Mouse (Mus musculus): Measurements from ENCODE around the gene Abcf2. TPM values are rescaled to one million over a fixed set of nuclear protein-coding genes. Genes with fewer than 3 reads are reported as not detected.
A peak's percentile ranks its signal among the peaks of the same experiment; 100 is the strongest.

The Abcf2 gene
- polyA plus RNA-seq, 1 experiment = 194 TPM

GRCm38 (mm10) chr5:24535731-24536130 is 41.5 kb downstream of the Abcf2 start:
- Histone ChIP-seq H3K4me1 (ENCODE audit: control insufficient read depth, insufficient read depth, low read length) (peaks cover 2% of the 10 kb centered on the region; the same call in 1 of the 2 replicates), H3K27me3 (ENCODE audit: control insufficient read depth, insufficient read depth, low read length) (no peaks in the 10 kb centered on the region), H3K36me3 (ENCODE audit: control insufficient read depth, insufficient read depth, low read length) (no peaks in the 10 kb centered on the region), H3K27ac (ENCODE audit: control insufficient read depth, insufficient read depth, low read depth, low read length) (no peak overlapping the region), H3K4me3 (ENCODE audit: control insufficient read depth, low read depth, low read length) (no peak overlapping the region)
- TF ChIP-seq POLR2A (IDR thresholded peaks at IDR 0.05; ENCODE audit: control insufficient read depth, low read depth, low read length) (no peak), CTCF (IDR thresholded peaks at IDR 0.05; ENCODE audit: control insufficient read depth, insufficient read depth, insufficient replicate concordance, low read depth, low read length) (no peak)

- no peak for TF ChIP-seq CTCF (IDR thresholded peaks at IDR 0.05; ENCODE audit: control insufficient read depth, insufficient read depth, insufficient replicate concordance, low read depth, low read length)
- no peak for TF ChIP-seq POLR2A (IDR thresholded peaks at IDR 0.05; ENCODE audit: control insufficient read depth, low read depth, low read length)
- no peaks in the 10 kb centered on the region for H3K36me3 ChIP-seq (ENCODE audit: control insufficient read depth, insufficient read depth, low read length)
- no peaks in the 10 kb centered on the region for H3K27me3 ChIP-seq (ENCODE audit: control insufficient read depth, insufficient read depth, low read length)
Observed at GRCm38 (mm10) chr5:24534292-24534691, 43.0 kb downstream of the Abcf2 start.

GRCm38 (mm10) chr5:24533391-24533790 is 43.9 kb downstream of the Abcf2 start:
- Histone ChIP-seq H3K4me3 (ENCODE audit: control insufficient read depth, low read depth, low read length) (no peak overlapping the region), H3K27ac (ENCODE audit: control insufficient read depth, insufficient read depth, low read depth, low read length) (no peak overlapping the region), H3K36me3 (ENCODE audit: control insufficient read depth, insufficient read depth, low read length) (no peaks in the 10 kb centered on the region), H3K4me1 (ENCODE audit: control insufficient read depth, insufficient read depth, low read length) (peaks cover 4% of the 10 kb centered on the region), H3K27me3 (ENCODE audit: control insufficient read depth, insufficient read depth, low read length) (no peaks in the 10 kb centered on the region)
- no peak for TF ChIP-seq POLR2A (IDR thresholded peaks at IDR 0.05; ENCODE audit: control insufficient read depth, low read depth, low read length)
- no peak for TF ChIP-seq CTCF (IDR thresholded peaks at IDR 0.05; ENCODE audit: control insufficient read depth, insufficient read depth, insufficient replicate concordance, low read depth, low read length)

More at GRCm38 (mm10) chr5:24534292-24534691, 43.0 kb downstream of the Abcf2 start:
- Histone ChIP-seq H3K4me3 (ENCODE audit: control insufficient read depth, low read depth, low read length) (no peak overlapping the region), H3K4me1 (ENCODE audit: control insufficient read depth, insufficient read depth, low read length) (peaks cover 4% of the 10 kb centered on the region), H3K27ac (ENCODE audit: control insufficient read depth, insufficient read depth, low read depth, low read length) (no peak overlapping the region)

GRCm38 (mm10) chr5:24530042-24530689 is 47.1 kb downstream of the Abcf2 start:
- peak; percentile 100 for TF ChIP-seq CTCF (IDR thresholded peaks at IDR 0.05; ENCODE audit: control insufficient read depth, insufficient read depth, insufficient replicate concordance, low read depth, low read length)
- no peak for TF ChIP-seq POLR2A (IDR thresholded peaks at IDR 0.05; ENCODE audit: control insufficient read depth, low read depth, low read length)
- peaks cover 4% of the 10 kb centered on the region for H3K27me3 ChIP-seq (ENCODE audit: control insufficient read depth, insufficient read depth, low read length)
- no peaks in the 10 kb centered on the region for H3K36me3 ChIP-seq (ENCODE audit: control insufficient read depth, insufficient read depth, low read length)
- H3K4me1 ChIP-seq (ENCODE audit: control insufficient read depth, insufficient read depth, low read length) = peaks cover 16% of the 10 kb centered on the region
- H3K27ac ChIP-seq (ENCODE audit: control insufficient read depth, insufficient read depth, low read depth, low read length) = no peak overlapping the region
- peak overlapping the region; percentile 1; the same call in 1 of the 2 replicates for H3K4me3 ChIP-seq (ENCODE audit: control insufficient read depth, low read depth, low read length)

GRCm38 (mm10) chr5:24527780-24528179 is 49.5 kb downstream of the Abcf2 start:
- H3K4me1 ChIP-seq (ENCODE audit: control insufficient read depth, insufficient read depth, low read length) = peaks cover 16% of the 10 kb centered on the region
- peaks cover 4% of the 10 kb centered on the region for H3K27me3 ChIP-seq (ENCODE audit: control insufficient read depth, insufficient read depth, low read length)
- no peak overlapping the region for H3K4me3 ChIP-seq (ENCODE audit: control insufficient read depth, low read depth, low read length)
- no peaks in the 10 kb centered on the region for H3K36me3 ChIP-seq (ENCODE audit: control insufficient read depth, insufficient read depth, low read length)
- no peak overlapping the region for H3K27ac ChIP-seq (ENCODE audit: control insufficient read depth, insufficient read depth, low read depth, low read length)
- TF ChIP-seq POLR2A (IDR thresholded peaks at IDR 0.05; ENCODE audit: control insufficient read depth, low read depth, low read length) (no peak), CTCF (IDR thresholded peaks at IDR 0.05; ENCODE audit: control insufficient read depth, insufficient read depth, insufficient replicate concordance, low read depth, low read length) (no peak)

GRCm38 (mm10) chr5:24526889-24527230 is 50.4 kb downstream of the Abcf2 start, which contains the start of gene Gbx1:
Gene Gbx1 (minus strand): TSS chr5:24527202.
- Histone ChIP-seq H3K27ac (ENCODE audit: control insufficient read depth, insufficient read depth, low read depth, low read length) (no peak within 1 kb of the TSS), H3K27me3 (ENCODE audit: control insufficient read depth, insufficient read depth, low read length) (peaks cover 4% of the 10 kb centered on the region), H3K36me3 (ENCODE audit: control insufficient read depth, insufficient read depth, low read length) (no peaks in the 10 kb centered on the region), H3K4me1 (ENCODE audit: control insufficient read depth, insufficient read depth, low read length) (peaks cover 16% of the 10 kb centered on the region), H3K4me3 (ENCODE audit: control insufficient read depth, low read depth, low read length) (peak within 1 kb of the TSS; percentile 61)
- no peak for TF ChIP-seq CTCF (IDR thresholded peaks at IDR 0.05; ENCODE audit: control insufficient read depth, insufficient read depth, insufficient replicate concordance, low read depth, low read length)
- TF ChIP-seq POLR2A (IDR thresholded peaks at IDR 0.05; ENCODE audit: control insufficient read depth, low read depth, low read length) = no peak

- no peak overlapping the region for H3K27ac ChIP-seq (ENCODE audit: control insufficient read depth, insufficient read depth, low read depth, low read length)
- TF ChIP-seq CTCF (IDR thresholded peaks at IDR 0.05; ENCODE audit: control insufficient read depth, insufficient read depth, insufficient replicate concordance, low read depth, low read length) (no peak), POLR2A (IDR thresholded peaks at IDR 0.05; ENCODE audit: control insufficient read depth, low read depth, low read length) (no peak)
- peaks cover 16% of the 10 kb centered on the region for H3K4me1 ChIP-seq (ENCODE audit: control insufficient read depth, insufficient read depth, low read length)
- H3K4me3 ChIP-seq (ENCODE audit: control insufficient read depth, low read depth, low read length) = peak overlapping the region; percentile 61
- peaks cover 4% of the 10 kb centered on the region for H3K27me3 ChIP-seq (ENCODE audit: control insufficient read depth, insufficient read depth, low read length)
- H3K36me3 ChIP-seq (ENCODE audit: control insufficient read depth, insufficient read depth, low read length) = no peaks in the 10 kb centered on the region
Observed at GRCm38 (mm10) chr5:24526190-24526888, 50.9 kb downstream of the Abcf2 start.

Measured in testis, adult 2 months (tissue).